Mouse (Mus musculus) heart, adult 2 months (tissue): ENCODE results near the gene Samd14.

ENCODE experiments used
- CTCF ChIP-seq: fragments of 200-600 bp; IDR thresholded peaks from 2 replicates; pipeline ENCODE4 v1.8.1; 2022; ENCODE audit warnings: antibody characterized with exemption, mild to moderate bottlenecking, moderate library complexity
- EP300 ChIP-seq: fragments of 200-500 bp; IDR thresholded peaks from 2 replicates; pipeline ENCODE4 v1.6.1; 2011; ENCODE audit warnings: low read depth, low read length, control low read depth; ENCODE audit not compliant: insufficient read depth
- POLR2A ChIP-seq: fragments of 200-500 bp; IDR thresholded peaks from 2 replicates; pipeline ENCODE4 v1.6.1; 2011; ENCODE audit warnings: mild to moderate bottlenecking, low read depth, low read length, control low read depth; ENCODE audit not compliant: insufficient read depth

DNA sequence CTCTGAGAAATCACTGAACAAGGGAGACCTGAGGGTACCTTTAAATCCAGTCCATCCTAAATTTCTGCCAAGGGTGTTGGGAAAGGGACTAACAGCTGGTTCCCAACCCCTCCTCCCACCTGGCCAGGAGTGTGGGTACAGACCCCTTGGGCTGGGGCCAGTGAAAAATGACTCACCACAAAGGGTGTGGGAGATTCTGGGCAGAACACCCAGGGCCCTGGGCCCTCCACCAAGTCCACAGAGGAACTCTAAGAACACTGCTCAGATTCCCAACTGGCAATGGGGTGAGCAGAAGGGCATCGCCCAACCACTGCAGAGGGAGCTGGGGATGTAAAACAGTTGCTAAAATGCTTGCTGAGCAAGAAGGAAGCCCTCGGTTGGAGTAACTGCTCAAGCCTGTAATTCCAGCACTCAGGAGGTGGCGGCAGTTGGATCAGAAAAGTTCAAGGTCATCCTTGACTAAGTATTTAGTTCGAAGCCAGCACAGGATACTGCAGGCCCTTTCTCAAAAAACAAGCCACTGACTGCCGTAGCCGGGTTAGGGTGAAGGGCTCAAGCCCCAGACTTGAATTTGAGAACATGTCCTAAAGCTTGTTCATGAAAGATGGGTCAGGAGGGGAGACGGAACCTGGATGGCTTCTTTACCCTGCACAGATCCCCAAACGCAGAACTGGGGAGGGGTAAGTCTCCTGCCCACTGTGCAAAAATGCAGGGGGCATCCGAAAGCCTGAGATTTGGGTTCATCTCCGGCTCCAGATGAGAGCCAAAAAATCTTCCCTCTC, 20.7 kb upstream of the Samd14 start:
- no peak for TF ChIP-seq CTCF
- no peak for TF ChIP-seq POLR2A
- no peak for TF ChIP-seq EP300
